Mouse (Mus musculus): ENCODE results near the gene Gpr26.

Gene Gpr26

DNA sequence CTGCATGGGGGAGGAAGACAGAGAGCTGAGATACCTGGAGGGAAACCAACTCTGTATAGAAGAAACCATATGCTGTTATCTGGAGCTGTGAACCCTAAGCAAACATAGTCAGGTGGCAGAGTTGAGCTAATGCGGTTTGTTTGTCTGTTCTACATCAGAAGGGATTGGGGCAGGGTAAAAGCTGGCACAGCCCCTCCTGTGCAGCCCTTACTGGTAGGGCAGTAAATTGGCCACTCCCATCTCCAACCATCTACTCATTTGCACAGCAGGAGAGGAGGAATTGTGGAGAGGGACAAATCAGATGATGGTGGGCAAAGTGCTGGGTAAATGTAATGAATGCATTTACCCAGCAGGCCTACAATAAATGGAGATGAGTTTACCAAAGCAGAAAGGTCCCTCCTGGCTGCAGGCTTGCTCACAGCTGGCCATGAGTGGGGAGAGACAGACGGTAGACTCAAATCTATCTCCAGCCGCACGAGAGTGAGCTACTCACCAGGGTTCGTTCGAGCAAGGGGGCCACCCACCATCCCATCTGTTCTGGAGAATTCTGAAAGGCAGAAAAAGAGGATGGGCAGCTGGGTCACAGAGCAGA, 65.8 kb downstream of the Gpr26 start:
- DNase-seq = no peak

Measured in kidney, postnatal 4 days (tissue).